Mouse (Mus musculus): Measurements from ENCODE around the gene Mbtd1. TPM values are rescaled to one million over a fixed set of nuclear protein-coding genes. Genes with fewer than 3 reads are reported as not detected.
"Not testable (repeated sequence)": the region's sequence is repeated elsewhere in the genome, so short reads cannot be mapped to it uniquely, and the experiment has no call there.

Mbtd1 gene
- 10 to 100 TPM; 63.5 to 66.4 TPM for total RNA-seq (2021)
- long read RNA-seq, experiment 1, partial matches to known transcripts: 0 of 3 reads
- long read RNA-seq, experiment 1, other reads (novel, unspliced or antisense): 3 of 3 reads
- long read RNA-seq, experiment 2, full-length matches to known transcripts: 3 of 23 reads
- long read RNA-seq, experiment 2, partial matches to known transcripts: 4 of 23 reads
- long read RNA-seq, experiment 2, other reads (novel, unspliced or antisense): 16 of 23 reads

DNA sequence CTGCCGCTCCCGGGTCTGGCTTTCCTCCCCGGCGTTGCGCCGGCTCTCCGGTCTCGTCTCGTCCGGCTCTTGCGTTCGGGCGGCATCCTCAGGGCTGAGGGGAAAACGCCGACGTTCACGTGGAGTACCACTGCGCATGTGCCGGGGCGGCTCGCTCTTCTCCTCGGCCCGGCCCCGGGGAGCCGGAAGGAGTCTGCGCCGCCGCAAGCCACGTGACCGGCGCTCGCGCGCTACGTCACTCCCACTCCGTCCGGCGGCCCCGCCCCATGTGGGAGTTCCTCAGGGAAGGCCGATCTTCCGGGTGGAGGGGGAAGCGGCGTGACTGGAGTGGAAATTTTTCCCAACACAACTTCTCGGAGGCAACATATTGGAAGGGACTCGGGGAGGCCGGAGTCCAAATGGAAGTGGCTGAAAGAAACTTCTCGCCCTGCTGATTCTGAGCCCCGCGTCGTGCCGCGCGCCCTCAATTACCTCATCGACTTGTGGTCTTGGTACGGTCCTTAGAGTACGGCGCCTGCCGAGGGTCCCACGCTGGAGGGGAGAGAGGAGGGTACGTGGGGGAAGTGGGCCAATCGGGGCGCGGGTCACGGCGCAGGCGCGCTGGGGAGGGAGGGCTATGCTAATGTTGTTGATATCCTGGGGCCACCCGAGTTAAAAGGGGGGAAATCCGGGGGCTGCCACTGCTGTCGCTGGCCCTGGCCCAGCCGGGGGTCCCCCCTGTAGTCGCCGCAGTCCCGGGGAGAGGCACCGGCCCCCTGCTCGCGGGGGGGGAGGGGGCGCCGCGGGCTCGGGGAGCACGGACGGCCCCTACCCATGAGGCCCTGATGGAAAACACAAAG is at the start of gene Mbtd1, which contains the start of gene Utp18:
Gene Mbtd1 (plus strand): TSS at position 281 of the 839 bp plus-strand sequence.
Gene Utp18 (minus strand): TSS at position 195 of the 839 bp plus-strand sequence.
- peak; percentile 95 to 97 for DNase-seq (ENCODE audit: low spot score in 2 of 2)

DNA sequence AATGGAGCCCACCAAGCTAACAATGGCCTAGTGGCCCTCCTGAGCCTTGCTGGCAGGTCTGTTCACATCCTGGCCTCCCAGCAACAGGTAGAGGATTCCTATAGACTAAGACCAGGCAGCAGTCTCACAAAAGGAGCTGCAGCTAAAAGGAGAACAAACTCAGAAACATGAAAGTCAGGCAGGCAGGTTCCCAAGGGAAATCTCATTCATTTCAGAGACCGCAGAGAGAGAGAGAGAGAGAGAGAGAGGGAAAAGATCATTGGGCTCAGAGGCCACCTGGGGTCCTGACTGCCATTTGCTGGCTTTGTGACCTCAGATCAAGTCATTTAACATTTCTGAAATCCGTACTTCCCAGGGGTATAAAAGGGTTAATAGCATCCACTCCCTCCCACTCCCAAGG is 38.3 kb upstream of the Mbtd1 start:
- no peak for DNase-seq (ENCODE audit: low spot score in 2 of 2)

- DNase-seq (ENCODE audit: low spot score in 2 of 2): no peak
Observed at GRCm38 (mm10) chr11:93852546-93852945, 33.1 kb upstream of the Mbtd1 start.

GRCm38 (mm10) chr11:93856284-93856955 is 29.2 kb upstream of the Mbtd1 start:
- peak; percentile 26 to 40 for DNase-seq (ENCODE audit: low spot score in 2 of 2)

DNA sequence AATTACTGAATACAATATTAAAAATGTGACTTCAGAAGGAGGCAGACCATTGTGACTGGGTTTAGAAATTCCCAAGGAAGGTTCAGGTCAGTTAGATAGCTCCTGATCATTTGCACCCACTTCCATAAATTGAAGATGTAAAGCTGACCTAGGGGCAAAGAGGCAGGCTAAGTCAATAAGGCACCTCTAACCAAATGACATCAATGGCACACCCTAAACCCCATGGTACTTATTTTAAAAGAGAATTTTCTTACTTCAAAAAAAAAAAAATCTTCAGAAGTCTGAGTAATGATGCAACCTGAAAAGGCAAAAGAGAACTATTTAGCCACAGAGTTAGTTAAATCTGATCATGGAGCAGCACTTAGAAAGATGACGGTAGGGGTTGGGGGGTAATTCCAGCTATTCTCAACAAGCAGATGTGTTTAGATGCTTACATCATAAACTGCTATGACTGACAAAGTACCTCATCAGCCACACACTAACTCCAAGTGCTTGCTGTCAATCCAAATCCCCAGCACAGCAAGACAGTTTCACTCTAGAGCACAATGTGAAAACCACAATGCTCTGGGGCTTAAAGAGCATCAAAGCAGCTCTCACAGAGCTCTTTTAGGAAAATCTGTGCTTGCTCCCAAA is 25.0 kb upstream of the Mbtd1 start:
- no peak for DNase-seq (ENCODE audit: low spot score in 2 of 2)

DNA sequence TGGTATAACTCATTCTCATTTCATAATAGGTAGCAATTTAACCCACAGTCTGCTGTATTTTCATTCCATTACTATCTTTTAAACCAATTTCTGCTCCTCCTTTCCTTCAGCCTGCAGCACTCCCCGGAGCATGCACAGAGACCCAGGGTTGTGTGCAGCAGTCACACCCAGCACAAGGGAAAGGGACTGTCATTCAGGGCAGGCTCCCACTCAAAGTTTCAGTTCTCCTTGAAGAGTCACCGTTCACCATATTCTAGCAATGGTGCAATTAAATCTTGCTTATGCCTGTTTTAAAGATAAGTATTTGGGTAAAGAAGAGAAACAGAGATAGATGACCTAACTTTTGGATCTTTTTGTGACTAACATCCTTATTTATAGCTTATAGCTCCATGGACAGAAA is 24.5 kb upstream of the Mbtd1 start:
- no peak for DNase-seq (ENCODE audit: low spot score in 2 of 2)

- DNase-seq (ENCODE audit: low spot score in 2 of 2): no peak
Observed at GRCm38 (mm10) chr11:93862045-93862623, 23.5 kb upstream of the Mbtd1 start.

DNA sequence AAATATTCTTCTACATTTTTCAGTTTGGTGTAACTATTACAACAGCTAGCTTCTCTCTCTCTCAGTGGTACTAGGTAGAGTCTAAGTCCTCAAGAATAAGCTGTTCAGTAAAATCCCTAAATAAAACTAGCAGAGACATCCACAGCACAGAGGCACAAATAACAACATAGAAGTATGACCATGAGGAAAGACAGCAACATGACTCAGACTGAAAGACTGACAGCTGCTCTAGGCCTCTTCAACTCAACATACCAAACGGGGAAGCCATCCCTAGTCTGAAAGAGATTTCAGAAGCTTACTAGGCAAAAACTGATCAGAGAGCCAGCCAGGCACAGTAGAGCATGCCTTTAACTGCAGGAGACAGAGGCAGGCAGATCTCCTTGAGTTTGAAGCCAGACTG is 23.0 kb upstream of the Mbtd1 start:
- no peak for DNase-seq (ENCODE audit: low spot score in 2 of 2)

GRCm38 (mm10) chr11:93884068-93884467 is 1.6 kb upstream of the Mbtd1 start:
- DNase-seq (ENCODE audit: low spot score in 2 of 2): no peak

DNA sequence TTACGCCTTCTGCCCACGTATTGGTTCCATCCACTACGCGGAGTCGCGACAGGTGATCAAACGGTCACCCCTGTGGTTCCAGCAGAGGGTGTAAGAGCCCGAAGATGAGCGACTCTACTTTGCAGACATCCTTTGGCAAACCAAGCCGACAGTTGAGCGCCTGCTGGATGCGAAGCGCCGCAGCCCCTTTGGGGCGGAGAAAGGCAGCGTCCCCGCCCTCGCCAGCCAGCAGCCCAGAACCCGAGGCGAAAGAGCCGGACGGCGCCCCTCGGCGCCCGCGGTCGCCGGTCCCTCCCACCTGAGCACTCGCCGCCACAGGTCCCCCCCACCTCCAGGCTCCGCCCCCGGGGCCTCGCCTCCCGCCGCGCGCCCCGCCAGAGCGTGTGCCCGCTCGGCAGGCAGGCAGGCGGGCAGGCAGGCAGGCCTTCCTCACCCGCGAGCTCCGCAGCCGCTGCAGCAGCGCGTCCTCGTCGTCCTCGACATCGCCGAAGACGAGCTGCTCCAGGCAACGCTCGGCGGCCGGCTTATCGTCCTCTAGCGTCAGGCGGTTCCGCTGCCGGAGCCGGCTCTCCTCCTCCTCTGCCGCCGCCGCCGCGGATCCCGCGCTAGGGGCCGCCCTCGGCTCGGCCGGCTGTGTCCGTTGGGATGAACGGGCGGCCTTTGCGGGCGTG is 616 bp upstream of the Mbtd1 start:
- peak; percentile 15 to 26 for DNase-seq (ENCODE audit: low spot score in 2 of 2)

GRCm38 (mm10) chr11:93886411-93887079 is 893 bp downstream of the Mbtd1 start:
- DNase-seq (ENCODE audit: low spot score in 2 of 2): peak in 1 of 2 experiments; percentile 4

DNA sequence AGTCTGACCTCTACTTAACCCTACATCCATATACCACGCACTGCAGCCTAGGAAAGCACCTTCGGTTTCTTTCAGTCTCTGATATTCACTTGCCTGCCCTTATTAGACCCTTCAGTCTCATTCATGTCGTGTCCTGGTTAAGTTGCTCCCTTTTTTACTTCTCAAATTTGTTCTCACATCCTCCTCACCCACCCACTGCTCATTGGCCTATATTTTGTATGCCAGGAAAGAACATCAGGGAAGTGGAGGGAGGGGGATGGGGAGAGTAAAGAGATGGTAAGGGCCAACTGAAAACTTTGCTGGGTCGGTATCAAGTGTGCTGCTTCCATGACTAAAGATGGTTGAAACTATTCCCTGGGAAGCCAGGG is 1.4 kb downstream of the Mbtd1 start:
- no peak for DNase-seq (ENCODE audit: low spot score in 2 of 2)

- no peak for DNase-seq (ENCODE audit: low spot score in 2 of 2)
Observed at GRCm38 (mm10) chr11:93897732-93898131, 12.1 kb downstream of the Mbtd1 start.

- no peak for DNase-seq (ENCODE audit: low spot score in 2 of 2)
Observed at GRCm38 (mm10) chr11:93906834-93907233, 21.2 kb downstream of the Mbtd1 start.

DNA sequence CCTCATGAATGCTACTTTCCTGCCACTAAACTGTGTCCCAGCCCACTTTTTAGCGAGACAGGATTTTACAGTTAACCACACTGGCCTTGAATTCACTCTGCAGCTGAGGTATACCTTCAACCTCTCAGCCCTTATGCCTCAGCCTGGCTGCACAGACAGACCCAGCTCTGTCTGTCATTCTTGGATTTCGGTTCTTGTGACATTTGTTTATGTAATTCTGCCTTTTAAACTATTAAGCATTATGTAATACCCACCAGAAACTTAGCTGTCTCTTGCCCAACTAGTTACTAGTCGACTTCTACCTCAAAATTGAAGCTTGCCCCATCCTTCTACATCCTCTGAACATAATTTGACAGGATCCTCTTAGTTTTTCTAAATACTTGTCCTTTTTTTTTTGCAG is 22.2 kb downstream of the Mbtd1 start:
- no peak for DNase-seq (ENCODE audit: low spot score in 2 of 2)

GRCm38 (mm10) chr11:93908829-93909228 is 23.2 kb downstream of the Mbtd1 start:
- no peak for DNase-seq (ENCODE audit: low spot score in 2 of 2)

DNA sequence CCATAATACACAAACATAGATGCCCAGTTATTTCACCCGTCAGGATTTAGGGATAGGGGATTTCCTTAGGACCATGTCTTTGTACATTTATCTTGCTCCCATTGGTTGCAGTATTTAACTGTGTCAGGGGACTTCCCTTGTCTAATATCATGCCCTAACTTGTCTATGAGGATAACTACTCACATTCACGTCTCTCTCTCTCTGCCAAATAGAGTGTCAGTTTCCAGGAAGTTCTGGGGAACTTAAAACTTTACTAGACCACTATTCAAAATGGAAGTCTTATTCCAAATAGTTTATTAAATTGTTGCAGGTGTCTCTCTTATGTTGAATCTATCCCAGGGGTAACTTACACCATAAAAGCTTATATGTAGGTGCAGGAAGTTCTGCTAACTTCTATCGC is 26.0 kb downstream of the Mbtd1 start:
- DNase-seq (ENCODE audit: low spot score in 2 of 2): no peak

- DNase-seq (ENCODE audit: low spot score in 2 of 2): not testable (repeated sequence)
Observed at GRCm38 (mm10) chr11:93915019-93915418, 29.4 kb downstream of the Mbtd1 start.

GRCm38 (mm10) chr11:93929106-93929505 is 43.5 kb downstream of the Mbtd1 start:
- DNase-seq (ENCODE audit: low spot score in 2 of 2): no peak

DNA sequence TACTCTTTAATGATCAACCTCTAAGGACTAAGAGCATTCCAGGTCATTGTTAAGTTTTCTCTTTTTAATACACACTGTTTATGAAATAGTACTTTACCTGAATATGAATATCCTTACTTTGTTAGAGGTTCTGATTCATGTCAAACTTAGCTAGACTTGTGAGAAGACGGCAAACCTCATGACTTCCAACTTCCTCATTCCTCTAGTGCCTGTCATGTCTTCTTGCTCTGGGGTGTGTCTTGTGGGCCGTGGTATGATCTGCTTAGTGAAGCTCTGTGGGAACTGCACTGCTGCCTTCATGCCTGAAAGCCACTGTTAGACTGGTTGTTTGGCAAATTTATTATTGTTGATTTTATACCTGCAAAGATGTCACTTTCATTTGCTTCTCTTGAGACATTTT is 55.3 kb downstream of the Mbtd1 start:
- no peak for DNase-seq (ENCODE audit: low spot score in 2 of 2)
